Mouse (Mus musculus): ENCODE data around the gene Fkbp6.
A peak's percentile ranks its signal among the peaks of the same experiment; 100 is the strongest.

The Fkbp6 gene

DNA sequence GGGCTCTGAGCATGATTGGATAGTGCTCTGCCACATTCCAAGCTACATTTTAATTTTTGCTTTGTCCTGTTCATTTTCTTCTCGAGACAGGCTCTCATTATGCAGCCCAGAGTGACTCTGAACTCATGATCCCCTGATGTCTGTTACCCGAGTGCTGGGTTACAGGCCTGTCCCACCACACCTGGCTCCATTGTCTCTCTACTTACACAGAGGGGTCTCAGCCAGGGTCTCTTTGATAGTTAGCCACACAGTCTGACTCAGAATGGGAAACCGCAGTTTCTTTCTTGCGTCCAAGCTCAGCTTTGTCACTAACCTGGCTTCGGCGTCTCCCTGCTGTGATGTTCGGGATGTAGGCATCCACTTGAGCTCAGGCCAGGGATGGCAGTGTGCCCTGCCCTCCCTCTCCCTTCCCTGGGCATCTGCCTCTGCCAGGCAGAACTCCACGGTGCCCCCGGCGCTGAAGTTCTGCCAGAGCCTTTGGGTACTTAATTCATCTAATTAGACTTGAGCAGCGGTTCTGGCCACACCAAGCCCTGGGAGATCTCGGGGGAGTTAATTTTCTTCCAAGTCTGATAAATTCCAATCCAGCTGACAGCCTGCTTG lies 78.2 kb downstream of the Fkbp6 start:
- no peak for DNase-seq

DNA sequence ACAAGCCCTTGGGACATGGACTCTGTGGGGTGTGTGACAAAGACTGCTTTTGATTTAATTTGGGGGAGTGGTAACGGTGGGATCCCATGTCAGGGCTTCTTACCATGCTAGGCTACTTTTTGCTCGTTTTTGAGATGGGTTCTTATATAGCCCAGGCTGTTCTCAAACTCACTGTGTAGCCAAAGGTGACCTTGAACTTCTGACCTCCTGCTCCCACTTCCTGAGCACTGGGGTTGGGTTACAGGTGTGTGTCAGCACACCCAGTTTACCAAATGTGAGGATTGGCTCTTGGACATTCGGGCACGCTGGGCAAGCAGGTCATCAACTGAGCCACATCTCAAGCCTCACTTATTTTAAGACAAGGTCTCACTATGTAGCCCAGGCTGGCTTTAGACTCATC lies 79.5 kb downstream of the Fkbp6 start:
- DNase-seq: no peak

DNA sequence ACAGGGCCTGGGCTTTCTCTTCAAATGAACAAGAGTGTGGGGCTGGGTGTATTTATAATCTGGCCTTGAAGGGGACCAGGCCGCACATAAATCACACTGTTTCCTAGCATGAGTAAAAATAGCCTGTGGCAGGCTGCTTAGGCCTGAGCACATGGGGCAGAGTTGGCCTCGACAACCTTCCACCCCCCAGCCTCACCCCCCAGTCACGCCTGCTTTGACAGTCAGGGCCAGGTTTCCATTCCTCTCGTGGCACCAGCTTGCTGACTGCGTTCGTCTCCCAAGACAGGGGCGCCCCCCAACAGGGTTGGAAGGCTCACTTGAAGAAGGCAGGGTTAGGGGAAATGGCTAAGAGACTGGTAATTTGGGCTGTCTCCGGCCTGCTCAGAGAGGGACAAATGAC lies 80.4 kb downstream of the Fkbp6 start:
- no peak for DNase-seq

DNA sequence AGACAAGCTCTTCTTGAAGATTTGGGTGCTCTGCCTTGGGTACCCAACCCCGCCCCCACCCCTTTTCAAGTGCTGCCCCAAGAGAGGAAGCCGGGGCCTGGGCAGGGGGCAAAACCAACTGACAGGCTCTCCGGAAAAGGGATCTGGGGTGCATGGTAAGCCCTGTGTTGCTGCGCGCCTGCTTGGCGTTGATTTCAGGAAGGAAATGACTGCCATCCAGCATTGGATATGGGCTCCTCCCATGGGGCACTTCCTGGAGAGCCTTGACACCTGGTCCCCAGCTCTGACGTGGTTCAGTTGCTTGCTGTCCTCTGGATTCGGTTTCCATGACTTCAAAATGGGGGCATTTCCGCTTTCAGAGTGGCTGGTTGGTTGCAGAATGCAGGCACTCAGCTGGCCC lies 85.3 kb downstream of the Fkbp6 start:
- peak in 1 of 2 experiments; percentile 51 for DNase-seq

DNA sequence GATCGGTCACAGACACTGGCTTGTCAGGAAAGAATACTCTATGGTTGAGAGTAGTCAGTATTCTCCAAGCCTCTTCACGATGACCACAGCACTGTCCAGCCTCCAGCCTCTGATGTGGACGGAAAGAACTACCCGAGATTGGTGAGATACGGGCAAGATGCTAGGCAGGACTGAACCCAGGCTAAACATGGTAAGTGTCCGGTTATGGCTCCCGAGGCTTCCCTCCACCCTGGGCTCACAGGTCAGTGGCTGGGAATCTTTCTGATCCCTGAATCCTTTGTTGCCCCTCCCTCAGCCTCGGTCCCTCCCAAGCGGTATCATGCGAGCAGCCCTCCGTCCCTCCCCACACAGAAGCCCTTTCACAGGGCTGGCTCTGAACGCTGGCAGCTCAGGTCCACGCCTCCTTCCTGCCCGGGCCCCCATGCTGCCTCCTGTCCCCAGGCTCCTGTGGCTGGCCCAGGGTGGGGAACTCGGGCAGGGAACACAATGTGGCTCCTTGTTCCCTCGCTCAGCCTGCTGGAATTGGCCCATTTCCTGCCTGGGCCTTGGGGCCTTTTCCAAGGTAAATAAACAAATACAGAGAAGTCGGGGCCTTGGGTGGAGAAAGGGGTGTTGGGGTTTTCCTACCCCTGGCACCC lies 85.9 kb downstream of the Fkbp6 start:
- peak; percentile 57 to 68 for DNase-seq

DNA sequence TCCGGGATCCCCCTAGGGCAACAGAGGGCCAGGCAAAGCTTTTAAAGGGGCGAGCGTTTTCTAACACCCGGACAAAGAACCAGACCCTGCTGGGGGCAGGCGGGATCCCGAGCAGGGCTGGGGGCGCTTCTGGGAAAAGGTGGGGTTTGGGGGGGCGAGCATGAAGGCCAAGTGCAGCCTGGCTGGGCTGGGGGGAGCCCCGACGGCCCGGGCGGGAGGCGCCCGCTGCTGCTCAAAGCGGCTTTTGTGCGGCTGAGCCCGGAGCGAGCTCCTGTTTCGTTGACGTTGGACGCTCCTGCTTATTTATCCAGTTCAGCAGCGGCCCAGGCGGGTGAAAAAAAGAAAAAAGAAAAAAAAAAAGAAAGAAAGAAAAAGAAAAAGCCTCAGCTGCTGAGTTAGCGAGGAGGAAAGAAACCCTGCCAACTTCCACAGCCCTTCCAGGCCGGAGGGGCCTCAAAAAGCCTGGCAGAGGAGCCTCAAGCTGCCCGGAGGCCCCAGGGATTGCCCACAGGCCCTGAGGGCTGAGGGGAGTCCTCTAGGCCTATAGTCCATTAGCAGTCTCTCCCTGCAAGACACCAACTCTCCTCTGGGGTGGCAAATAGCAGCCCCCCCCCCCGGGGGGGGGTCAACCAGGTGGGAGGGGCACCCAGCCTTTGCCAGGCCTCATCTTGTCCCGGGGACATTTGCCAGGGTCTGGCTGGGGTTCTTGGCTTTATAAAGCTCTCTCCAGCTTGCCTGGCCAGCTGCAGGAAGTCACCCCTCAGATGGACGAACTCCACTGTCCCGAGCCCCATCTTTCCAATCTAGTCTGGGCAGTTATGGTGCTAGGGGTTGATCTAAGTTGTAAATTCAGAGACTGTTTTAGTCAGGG lies 91.3 kb downstream of the Fkbp6 start:
- DNase-seq: peak; percentile 44 to 59

DNA sequence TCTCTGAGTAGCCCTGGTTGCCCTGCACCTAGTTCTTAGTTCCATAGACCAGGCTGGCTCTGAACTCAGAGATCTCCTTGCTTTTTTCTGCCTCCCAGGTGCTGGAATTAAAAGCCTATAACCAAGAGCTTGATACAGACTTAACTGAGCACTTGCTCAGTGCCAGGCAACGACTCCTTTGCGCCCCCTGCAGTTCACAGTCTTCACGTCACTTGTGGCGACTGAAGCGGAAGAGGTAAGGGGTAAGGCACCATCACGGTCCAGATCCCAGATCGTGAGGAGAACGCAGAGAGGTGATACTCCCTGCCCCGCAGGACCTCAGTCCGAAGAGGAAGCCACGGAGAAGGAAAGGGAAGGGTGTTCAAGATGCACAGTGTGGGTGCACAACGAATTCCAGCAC lies 92.3 kb downstream of the Fkbp6 start:
- DNase-seq: peak in 1 of 2 experiments; percentile 25

DNA sequence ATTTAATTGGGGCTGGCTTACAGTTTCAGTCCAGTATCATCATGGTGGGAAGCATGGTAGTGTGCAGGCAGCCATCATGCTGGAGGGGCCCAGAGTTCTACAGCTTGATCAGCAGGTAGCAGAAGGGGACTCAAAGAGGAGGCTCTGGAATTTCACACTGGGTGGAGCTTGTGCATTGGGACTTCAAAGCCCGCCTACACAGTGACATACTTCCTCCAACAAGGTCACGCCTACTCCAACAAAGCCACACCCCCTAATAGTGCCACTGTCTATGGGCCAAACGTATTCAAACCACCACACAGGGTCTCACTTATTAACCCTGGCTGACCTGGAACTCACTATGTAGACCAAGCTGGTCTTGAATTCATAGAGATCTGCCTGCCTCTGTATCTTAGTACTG lies 93.7 kb downstream of the Fkbp6 start:
- DNase-seq: no peak

DNA sequence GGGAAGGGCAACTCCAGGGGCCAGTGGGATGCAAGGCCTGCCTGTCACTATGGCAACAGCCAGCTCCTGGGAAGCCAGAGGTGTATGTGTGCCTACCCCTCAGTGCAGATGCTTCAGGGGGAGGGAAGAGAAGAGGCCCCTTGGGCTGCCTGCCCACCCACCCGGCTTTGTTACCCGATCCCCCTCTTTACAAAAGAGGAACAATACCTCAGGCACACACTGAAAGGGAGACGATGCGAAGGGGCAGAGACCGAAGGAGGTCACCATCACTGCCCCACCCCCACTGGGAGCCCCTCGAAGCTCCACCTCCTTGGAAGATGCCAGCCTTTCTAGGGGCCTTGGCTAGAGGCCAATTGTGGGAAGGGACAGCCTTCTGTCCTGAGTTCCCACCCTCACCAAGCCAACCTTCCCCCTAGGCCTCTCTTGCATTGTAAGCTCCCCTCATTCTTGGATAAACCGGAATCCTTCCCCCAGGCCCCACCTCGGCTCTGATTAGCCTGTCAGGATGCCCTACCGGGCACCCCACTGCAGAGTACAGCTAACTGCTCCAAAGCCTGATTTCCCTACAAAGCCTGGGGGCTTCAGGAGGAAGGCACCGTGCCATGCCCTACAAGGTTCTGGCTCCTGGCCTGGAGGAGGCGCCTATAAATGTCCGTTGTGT lies 96.0 kb downstream of the Fkbp6 start:
- no peak for DNase-seq

DNA sequence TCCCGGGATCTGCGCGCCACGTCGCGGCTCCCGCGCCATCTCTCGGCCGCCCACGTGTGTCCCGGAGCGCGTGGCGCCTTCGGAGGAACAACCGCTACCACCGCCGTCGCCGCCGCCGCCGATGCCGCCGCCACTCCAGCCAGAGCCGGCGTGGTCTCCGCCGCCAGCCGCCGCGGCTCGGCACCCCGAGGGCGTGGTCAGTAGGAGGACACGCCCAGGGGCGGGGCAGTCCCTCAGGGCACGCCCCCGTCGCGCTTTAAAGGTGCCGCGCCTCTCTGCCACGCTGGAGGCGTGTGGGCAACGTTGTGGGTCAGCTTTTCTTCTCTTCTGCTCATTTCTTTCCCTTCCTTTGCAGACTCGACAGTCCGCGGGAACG lies 98.8 kb downstream of the Fkbp6 start, which contains the start of gene Fzd9:
Gene Fzd9 (minus strand): TSS at position 152 of the 376 bp plus-strand sequence.
- DNase-seq: peak; percentile 91 to 93

DNA sequence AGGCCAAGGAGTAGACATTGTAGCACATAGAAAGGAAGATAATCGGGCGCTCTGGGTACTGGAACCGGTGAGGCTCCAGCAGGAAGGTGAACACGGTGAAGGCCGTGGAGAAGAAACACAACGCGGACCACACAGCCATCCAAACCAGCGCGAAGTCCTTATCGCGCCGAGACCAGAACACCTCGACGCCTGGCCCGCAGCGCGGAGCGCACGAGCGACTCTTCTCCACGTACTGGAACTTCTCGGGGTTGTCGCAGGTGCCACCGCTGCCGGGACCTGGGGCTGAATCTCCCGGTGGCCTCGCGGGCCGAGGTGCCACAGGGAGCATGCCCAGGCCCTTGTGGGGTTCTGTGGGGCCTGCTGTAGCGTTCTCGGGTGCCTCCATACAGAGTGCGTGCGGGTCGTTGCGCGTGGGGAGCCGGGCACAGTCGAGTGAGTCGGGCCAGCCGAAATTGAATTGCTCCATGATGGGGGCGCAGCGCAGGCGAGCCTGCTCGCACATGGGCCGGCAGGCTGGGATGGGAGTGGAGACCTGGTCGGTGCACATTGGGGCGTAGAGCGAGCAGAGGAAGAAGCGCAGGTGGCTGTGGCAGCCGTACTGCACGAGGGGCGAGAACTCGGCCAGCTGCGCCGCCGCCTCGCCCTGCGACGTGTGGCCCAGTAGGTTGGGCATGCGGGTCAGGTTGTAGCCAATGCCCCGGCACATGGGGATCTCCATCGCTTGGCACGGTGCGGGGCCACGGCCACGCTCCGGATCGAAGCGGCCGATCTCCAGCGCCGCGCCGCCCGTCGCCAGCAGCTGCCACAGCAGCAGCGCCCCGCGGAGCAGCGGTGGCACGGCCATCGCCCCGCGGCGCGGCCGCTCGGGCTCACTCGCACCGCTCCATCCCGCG lies 99.4 kb downstream of the Fkbp6 start:
- DNase-seq: peak; percentile 34 to 57

DNA sequence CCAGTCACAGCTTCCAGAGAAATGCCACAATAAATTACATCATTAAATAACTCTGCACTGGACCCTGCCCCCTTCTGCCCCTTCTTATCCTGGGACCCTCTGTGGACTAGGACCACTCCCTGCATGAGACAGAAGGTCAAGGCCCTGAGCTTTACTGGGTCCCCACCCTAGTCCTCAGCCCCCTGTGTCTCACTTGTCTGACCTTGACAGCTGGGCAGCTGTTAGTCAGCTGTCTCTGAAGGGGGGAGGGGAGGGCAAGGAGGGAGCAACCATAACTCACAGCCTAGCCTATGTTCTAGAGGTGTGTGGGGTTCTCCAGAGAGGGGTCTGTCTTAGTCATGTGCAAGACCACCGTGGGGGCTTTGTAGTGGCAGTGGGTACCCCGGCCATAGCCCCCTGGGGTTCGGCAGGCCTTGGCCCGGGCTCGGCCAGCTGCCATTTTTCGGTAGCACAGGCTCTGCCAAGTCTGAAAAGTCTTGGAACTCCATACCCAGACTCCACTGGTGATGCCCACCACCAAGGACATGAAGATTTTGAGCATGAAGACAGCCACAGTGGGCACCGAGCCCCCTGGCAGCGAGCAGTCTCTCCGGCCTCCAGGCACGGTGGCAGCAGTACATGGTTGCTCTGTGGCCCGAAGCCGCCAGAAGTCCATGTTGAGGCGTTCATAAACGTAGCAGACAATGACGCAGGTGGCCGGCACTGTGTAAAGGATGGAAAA lies 100.7 kb downstream of the Fkbp6 start:
- DNase-seq: no peak

DNA sequence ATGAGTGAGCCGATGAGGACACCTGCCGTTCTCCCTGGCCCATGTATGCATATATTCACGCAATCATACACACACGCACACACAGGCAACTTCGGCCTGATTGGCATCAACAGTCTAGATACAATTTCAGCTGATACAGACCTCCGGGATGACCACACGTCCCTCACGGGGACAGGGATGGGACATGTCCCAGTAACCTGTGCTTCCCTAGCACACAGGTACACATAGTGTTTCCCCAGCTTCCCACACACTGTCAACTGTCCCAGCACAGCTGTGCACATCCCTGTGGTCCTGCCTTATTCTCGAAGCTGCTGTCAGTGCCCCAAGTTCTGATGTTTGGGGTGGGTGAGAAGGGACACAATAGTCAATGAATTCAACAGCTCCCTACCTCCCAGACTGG lies 102.5 kb downstream of the Fkbp6 start:
- no peak for DNase-seq

DNA sequence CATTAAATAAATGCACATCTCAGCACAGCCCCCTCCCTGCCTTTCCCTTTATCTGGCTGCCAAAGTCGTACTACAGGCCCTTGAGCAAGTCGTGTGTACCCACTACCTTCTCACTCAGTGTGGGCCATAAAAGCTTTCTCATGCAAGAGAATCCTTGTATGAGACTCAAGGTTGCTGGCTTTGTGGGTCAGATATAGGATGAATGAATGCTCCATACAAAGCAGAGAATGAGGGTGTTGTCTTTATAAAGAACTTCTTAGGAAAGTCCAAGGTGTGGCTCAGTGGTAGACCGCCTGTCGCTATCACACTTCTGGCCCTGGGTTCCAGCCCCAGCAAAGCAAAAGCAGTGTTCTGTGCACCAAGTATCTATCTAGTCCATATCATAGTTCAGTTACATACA lies 103.3 kb downstream of the Fkbp6 start:
- DNase-seq: no peak

DNA sequence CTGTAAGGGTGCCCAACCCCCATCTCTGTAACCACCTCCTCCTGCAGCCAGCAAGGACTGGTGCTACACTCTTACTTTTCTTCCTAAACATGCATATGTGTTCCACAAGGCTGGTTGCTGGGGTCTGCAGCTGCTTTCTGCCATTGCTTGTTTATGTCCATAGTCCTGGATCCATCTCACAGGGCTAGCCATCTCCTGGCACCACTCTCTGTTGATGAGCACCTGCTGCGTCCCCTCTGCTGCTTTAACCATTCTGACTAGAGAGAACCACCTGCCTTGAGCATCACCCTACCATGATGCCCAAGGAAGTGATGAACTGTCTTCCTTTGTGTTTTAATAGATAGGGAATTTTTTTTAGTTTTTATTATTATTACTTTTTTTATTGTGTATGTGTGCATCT lies 106.7 kb downstream of the Fkbp6 start:
- DNase-seq: no peak

DNA sequence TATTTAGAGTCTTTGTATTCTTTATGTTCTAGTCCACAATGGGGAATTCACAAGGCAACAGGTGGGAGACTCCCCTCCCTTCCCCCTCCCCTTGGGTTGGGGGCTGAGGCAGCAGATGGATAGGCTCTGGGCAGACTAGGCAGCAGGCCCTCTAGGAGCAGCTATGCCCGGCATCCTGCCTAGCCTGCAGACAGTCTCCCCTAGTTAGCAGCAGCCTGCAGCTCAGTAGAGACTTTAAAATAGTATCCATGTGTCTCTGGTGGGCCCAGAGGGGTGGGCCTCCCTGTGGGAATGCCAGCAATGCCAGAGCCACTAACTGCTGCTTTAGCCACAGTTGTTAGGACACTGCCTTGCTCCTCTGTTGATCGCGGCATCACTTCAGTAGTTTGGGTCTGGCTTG lies 107.2 kb downstream of the Fkbp6 start:
- DNase-seq: no peak

DNA sequence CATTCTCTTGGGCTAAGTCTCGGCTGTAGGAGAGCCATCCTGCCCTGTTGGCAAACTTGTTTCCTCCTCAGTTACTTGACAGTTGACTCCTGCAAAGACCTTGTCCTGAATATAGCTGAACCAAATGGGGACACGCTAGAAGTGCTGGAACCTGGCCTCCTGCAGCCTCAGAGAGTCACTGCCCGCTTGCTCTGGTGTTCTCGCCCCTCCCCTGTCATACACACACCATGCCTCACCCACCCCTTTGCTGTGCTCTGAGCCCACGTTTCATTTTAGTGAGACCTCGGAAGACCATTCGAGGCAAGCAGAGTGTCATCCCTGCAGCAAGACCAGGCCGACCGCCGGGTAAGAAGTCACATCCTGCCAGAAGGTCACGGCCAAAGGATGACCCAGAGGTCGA lies 107.7 kb downstream of the Fkbp6 start:
- DNase-seq: no peak
